Mouse (Mus musculus) cerebellum, adult 2 months (tissue): ENCODE data around the gene Mapk1ip1. TPM values are rescaled to one million over a fixed set of nuclear protein-coding genes. Genes with fewer than 3 reads are reported as not detected.
A peak's percentile ranks its signal among the peaks of the same experiment; 100 is the strongest.

Experiments used
- DNase-seq, 2 experiments: peaks; one replicate each; pipeline ENCODE4 v3.0.0; 2021
- H3K27ac ChIP-seq: fragments of 200-500 bp; 2 replicates; pipeline ENCODE4 v1.5.1; 2012; ENCODE audit warnings: low read length, control low read depth, inconsistent platforms; ENCODE audit not compliant: insufficient read depth
- H3K27me3 ChIP-seq: fragments of 200-500 bp; 2 replicates; pipeline ENCODE4 v1.6.1; 2012; ENCODE audit warnings: inconsistent platforms, mild to moderate bottlenecking, low read length, moderate library complexity; ENCODE audit not compliant: control insufficient read depth, insufficient read depth
- H3K4me1 ChIP-seq: fragments of 200-500 bp; 2 replicates; pipeline ENCODE4 v1.6.1; 2011; ENCODE audit warnings: low read length; ENCODE audit not compliant: control insufficient read depth, insufficient read depth
- H3K4me3 ChIP-seq: fragments of 200-500 bp; replicated peaks from 2 replicates; pipeline ENCODE3; 2011; ENCODE audit warnings: mild to moderate bottlenecking, low read depth, low read length, control low read depth; ENCODE audit not compliant: insufficient read depth
- CTCF ChIP-seq: fragments of 200-500 bp; IDR thresholded peaks from 2 replicates; pipeline ENCODE4 v1.5.1; 2011; ENCODE audit warnings: low read depth, mild to moderate bottlenecking, control low read depth, low read length, moderate library complexity, borderline replicate concordance; ENCODE audit not compliant: insufficient read depth
- POLR2A ChIP-seq: fragments of 200-500 bp; IDR thresholded peaks from 2 replicates; pipeline ENCODE4 v1.6.1; 2011; ENCODE audit warnings: low read length, control low read depth, borderline replicate concordance; ENCODE audit not compliant: insufficient read depth
- WGBS: fragments of 180-500 bp; shearing (Covaris S2); methylation state at CpG from one replicate; pipeline ENCODE4 v1.1.7; 2018; 5-methylcytosine and 5-hydroxymethylcytosine counted together
- polyA plus RNA-seq: library from polyadenylated mRNA; depleted of rRNA; stranded (reverse); fragments of >200 nt; gene quantifications from 2 replicates; pipeline ENCODE4 v1.2.3, GENCODE M21; 2012

Gene Mapk1ip1
- polyA plus RNA-seq, 1 experiment: 87.6 TPM

GRCm38 (mm10) chr7:138846502-138846991 is 474 bp upstream of the Mapk1ip1 start:
- H3K4me1 ChIP-seq: peaks cover 21% of the 10 kb centered on the region
- under 1% methylated on average over 56 of the region's 61 CpGs for whole genome bisulfite sequencing
- no peak for DNase-seq
- H3K27me3 ChIP-seq: no peaks in the 10 kb centered on the region
- peak overlapping the region; percentile 82 for H3K4me3 ChIP-seq
- TF ChIP-seq POLR2A (no peak), CTCF (no peak)
- peak overlapping the region; percentile 39; the same call in 1 of the 2 replicates for H3K27ac ChIP-seq

GRCm38 (mm10) chr7:138845111-138845510 is 962 bp downstream of the Mapk1ip1 start:
- Histone ChIP-seq H3K27ac (peak overlapping the region; percentile 6; the same call in 1 of the 2 replicates), H3K27me3 (no peaks in the 10 kb centered on the region), H3K4me1 (peaks cover 21% of the 10 kb centered on the region), H3K4me3 (peak overlapping the region; percentile 82)
- 23% methylated on average over 8 of the region's 8 CpGs for whole genome bisulfite sequencing
- DNase-seq: no peak
- no peak for TF ChIP-seq POLR2A
- no peak for TF ChIP-seq CTCF

DNA sequence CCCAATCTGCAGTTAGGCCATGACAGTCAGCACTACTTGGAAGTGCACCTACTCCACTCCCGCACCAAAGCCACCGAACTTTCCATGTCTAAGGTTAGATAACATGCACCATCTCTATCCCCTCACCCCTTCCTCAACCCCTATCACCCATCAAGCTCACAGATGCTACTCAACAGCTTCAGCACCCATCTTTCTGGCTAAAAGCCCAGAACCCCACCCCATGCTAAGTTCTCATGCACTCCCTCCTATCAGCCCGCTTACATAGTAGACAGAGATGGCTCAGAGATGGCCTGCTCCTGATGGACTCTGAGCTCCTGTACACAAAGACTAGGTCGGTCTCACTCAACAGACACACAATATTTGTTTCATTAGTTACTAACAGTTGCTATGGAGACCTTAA is 2.7 kb downstream of the Mapk1ip1 start:
- Histone ChIP-seq H3K4me3 (peak overlapping the region; percentile 18), H3K27me3 (no peaks in the 10 kb centered on the region), H3K4me1 (peaks cover 20% of the 10 kb centered on the region), H3K27ac (no peak overlapping the region)
- TF ChIP-seq POLR2A (no peak), CTCF (no peak)
- 76% methylated on average over 4 of the region's 4 CpGs for WGBS
- DNase-seq: no peak

- peaks cover 18% of the 10 kb centered on the region for H3K4me1 ChIP-seq
- no peak for DNase-seq
- no peak overlapping the region for H3K27ac ChIP-seq
- 39% methylated on average over 3 of the region's 3 CpGs for WGBS
- no peaks in the 10 kb centered on the region for H3K27me3 ChIP-seq
- no peak overlapping the region for H3K4me3 ChIP-seq
- TF ChIP-seq POLR2A (no peak), CTCF (no peak)
These were observed 4.5 kb downstream of the Mapk1ip1 start for GRCm38 (mm10) chr7:138841436-138842151.

DNA sequence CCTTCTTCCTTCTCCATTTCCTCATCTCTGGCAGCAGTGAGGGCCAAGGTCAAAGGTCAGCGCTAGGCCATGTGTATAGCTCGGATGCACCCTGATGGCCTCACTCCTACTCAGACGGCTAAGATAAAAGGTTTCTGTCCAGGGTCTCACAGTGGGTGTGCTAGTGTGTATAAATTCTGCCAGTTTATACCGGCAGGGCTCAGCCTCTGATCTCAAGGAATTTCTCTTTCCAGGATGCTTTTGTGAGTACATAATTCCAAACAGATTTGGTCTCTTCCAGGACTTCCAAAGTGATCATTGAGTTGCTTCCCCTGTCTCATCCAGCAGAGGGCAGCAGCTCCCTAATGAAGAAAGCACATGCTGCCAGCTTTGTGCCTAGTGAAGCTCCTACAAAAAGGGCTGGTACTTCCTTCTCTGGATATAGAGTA is 5.5 kb downstream of the Mapk1ip1 start:
- no peak for TF ChIP-seq POLR2A
- TF ChIP-seq CTCF: peak; percentile 75
- 37% methylated on average over 4 of the region's 4 CpGs for WGBS
- Histone ChIP-seq H3K27ac (no peak overlapping the region), H3K27me3 (no peaks in the 10 kb centered on the region), H3K4me1 (peaks cover 18% of the 10 kb centered on the region), H3K4me3 (no peak overlapping the region)
- peak; percentile 77 to 84 for DNase-seq

GRCm38 (mm10) chr7:138835028-138835427 is 11.0 kb downstream of the Mapk1ip1 start:
- TF ChIP-seq POLR2A: no peak
- TF ChIP-seq CTCF: peak; percentile 5; the same call in 1 of the 2 replicates
- DNase-seq: no peak
- no peaks in the 10 kb centered on the region for H3K4me1 ChIP-seq
- WGBS: 59% methylated on average over 3 of the region's 3 CpGs
- H3K27ac ChIP-seq: no peak overlapping the region
- H3K4me3 ChIP-seq: no peak overlapping the region
- H3K27me3 ChIP-seq: no peaks in the 10 kb centered on the region

GRCm38 (mm10) chr7:138827812-138828211 is 18.3 kb downstream of the Mapk1ip1 start:
- no peaks in the 10 kb centered on the region for H3K27me3 ChIP-seq
- no peak overlapping the region for H3K4me3 ChIP-seq
- WGBS: 15% methylated on average over 11 of the region's 11 CpGs
- no peak overlapping the region for H3K27ac ChIP-seq
- H3K4me1 ChIP-seq: no peaks in the 10 kb centered on the region; the same call in 1 of the 2 replicates
- TF ChIP-seq CTCF: peak; percentile 96
- TF ChIP-seq POLR2A: no peak
- peak; percentile 54 to 67 for DNase-seq

DNA sequence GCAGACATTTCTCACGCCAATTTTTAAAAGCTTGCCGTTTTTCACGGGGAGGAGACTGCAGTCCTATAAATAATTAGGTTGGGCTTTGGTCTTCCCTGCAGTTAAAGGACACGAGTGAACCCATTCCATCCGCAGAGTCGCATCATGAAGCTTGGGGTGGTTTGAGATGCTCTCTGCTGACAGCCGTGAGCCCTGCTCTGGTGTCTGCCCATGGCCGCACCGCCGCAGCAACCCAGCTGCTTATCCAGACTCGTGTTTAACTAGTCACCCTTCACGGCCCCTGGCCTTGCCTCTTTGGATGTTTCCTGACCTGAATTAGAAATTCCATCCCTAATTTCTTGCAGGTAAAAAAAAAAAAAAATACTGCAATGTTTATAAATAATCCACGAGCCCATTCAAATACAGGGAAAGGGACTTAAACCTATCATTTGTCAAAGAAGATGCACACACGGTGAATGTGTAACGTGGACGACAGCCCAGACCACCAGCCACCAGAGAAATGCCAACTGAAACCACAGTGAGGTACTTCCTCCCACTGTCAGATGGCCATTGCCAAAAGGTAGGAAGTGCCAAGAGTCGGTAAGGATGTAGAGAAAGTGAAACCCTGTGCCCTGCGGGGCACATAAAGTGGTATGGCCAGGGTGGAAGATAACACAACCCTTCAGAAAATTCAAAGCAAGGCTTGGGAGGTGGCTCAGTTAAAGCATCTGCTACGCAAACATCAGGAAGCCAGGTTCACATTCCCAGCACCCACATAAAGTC is 20.9 kb downstream of the Mapk1ip1 start:
- H3K4me3 ChIP-seq: no peak overlapping the region
- 61% methylated on average over 19 of the region's 19 CpGs for WGBS
- no peaks in the 10 kb centered on the region for H3K27me3 ChIP-seq
- H3K4me1 ChIP-seq: no peaks in the 10 kb centered on the region; the same call in 1 of the 2 replicates
- TF ChIP-seq CTCF (no peak), POLR2A (no peak)
- H3K27ac ChIP-seq: no peak overlapping the region
- no peak for DNase-seq
